Mouse (Mus musculus) telencephalon, adult 2 months (tissue): ENCODE data around the gene S100a4.

Experiments
- DNase-seq: peaks from one replicate; pipeline ENCODE4 v3.0.0-alpha.2; 2011; ENCODE audit warnings: low read depth, low spot score

S100a4 gene

DNA sequence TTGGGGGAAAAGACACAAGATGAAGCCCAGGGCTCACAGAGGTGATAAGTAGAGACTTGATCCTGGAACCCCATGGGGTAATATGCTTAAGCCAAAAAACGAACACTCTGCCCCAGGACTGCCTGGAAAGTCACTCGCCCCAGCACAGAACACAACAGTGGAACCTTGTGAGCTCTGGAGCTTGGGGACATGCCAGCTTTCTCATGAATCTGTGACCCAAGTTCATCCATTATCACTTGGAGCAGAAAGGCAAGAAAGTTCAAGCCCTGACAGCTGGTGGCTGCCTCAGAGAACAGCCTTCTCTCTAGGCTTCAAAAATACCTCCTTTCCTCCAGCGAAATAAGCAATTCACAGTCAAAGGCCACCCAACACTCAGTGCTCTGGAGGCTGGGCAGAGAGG, 4.2 kb upstream of the S100a4 start:
- no peak for DNase-seq

DNA sequence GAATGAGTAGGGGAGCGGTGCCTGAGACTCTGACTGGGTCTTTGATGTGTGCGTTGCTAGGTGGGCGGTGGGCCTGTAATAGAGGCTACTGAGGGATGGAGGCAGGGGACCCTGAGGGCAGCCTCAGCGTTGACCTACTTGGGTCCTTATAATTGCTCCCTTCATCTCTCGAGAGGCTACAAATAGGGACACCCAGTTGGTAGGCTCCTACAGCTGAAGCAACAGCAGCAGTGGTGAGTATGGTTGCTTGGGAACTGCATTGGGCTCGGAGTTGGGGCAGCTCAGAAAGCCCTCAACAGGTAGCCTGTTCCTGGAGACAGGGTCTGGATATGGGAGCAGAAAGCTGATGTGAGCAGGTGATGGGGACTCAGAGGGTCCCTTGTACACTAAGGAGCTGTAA, 3.5 kb upstream of the S100a4 start:
- no peak for DNase-seq

DNA sequence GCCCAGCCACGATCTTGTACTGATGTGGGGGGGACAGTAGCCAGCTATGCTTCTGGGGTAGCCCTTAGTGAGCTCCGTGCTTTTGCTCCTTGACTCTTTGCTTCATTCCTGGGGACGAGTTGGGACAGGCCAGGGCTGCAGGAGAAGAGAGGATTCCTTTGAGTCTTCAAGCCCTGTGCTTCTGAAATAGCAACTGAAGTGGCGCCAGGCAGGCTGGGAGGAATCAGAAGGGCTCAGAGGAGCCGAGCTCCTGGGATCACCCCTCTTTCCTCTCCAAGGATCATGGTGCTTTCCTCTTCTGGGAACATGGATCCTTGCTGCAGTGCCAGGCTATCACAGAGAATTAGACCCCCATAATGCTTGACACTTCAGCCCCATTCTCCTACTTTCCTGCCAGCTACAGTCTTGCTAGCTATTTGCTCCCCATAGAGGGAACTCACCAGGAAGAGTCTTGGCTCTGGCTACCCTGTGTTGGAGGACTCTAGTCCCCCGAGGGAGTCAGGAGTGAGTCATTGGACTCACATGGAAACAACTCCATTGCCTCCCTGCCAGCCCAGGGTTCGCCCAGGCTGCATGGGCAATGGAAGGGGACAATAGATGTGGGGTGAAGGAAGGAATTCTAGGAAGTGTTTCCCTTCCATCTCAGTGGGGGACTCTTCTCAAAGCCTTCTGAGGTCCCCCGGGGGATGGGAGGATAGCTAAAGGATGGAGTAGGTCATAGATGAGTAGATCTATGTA, 2.9 kb upstream of the S100a4 start:
- DNase-seq: no peak

DNA sequence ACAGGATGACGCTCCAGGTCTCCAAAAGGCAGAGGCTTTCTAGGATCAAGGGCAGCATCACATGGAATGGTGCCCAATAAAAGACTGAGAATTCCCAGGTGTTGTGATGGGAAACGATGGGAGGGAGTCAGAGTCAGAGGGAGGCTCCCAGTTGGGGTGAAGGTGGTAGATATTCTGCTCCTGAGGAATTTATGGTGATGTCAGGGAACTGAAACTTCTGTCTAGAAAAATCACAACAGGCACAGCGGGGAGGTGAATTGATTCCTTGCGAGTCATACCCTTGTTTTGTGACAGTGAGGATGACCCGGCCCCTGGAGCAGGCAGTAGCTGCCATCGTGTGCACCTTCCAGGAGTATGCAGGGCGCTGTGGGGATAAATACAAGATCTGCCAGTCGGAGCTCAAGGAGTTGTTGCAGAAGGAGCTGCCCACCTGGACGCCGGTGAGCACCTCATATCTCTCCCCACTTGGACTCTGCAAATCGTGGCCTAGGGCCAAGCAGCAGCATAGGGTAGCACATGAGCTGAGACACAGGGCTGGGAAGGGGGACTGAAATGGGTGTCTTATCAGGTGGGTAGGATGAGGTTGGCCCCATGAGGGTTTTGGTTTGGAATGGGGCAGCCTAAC, 2.0 kb upstream of the S100a4 start, which contains the start of gene Gm42674:
Gm42674 (plus strand) TSS at position 419 of the 625 bp plus-strand sequence.
- no peak for DNase-seq

- no peak for DNase-seq
Observed at GRCm38 (mm10) chr3:90604416-90604815, 845 bp downstream of the S100a4 start.

- DNase-seq: no peak
Observed at GRCm38 (mm10) chr3:90605049-90605448, 1.5 kb downstream of the S100a4 start.

DNA sequence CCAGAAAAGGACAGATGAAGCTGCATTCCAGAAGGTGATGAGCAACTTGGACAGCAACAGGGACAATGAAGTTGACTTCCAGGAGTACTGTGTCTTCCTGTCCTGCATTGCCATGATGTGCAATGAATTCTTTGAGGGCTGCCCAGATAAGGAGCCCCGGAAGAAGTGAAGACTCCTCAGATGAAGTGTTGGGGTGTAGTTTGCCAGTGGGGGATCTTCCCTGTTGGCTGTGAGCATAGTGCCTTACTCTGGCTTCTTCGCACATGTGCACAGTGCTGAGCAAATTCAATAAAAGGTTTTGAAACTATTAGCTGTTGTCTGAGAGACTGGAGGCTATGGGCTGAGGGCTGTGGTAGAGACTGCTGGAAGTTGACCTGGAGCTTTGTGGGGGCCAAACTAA, 2.2 kb downstream of the S100a4 start:
- DNase-seq: no peak

GRCm38 (mm10) chr3:90606185-90606584, 2.6 kb downstream of the S100a4 start:
- DNase-seq: no peak

- DNase-seq: no peak
Observed at GRCm38 (mm10) chr3:90607361-90607760, 3.8 kb downstream of the S100a4 start.

- DNase-seq: no peak
Observed at GRCm38 (mm10) chr3:90608223-90608622, 4.7 kb downstream of the S100a4 start, which contains the start of gene S100a5. Gene S100a5 (plus strand): TSS chr3:90608523.

GRCm38 (mm10) chr3:90609102-90609501, 5.5 kb downstream of the S100a4 start:
- no peak for DNase-seq

- DNase-seq: no peak
Observed at GRCm38 (mm10) chr3:90611494-90611893, 7.9 kb downstream of the S100a4 start.

DNA sequence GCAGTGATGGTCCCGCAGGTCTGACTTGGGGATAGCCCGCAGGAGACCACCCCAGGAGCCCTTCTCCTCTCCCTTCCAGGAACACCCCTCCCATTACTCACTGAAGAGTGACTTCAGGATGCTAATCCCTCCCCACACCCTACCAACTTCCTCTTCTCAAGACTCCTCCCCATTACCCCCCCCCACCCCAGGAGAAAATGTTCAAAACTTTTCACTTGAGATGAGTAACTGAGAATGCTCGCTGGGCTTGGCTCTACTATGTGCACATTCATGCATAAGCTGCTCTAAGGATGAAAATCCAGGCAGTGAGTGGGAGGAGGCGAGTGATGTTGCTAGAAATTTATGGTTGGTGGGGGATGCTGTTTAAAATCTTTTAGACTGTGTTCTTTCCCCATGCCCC, 8.5 kb downstream of the S100a4 start:
- no peak for DNase-seq

DNA sequence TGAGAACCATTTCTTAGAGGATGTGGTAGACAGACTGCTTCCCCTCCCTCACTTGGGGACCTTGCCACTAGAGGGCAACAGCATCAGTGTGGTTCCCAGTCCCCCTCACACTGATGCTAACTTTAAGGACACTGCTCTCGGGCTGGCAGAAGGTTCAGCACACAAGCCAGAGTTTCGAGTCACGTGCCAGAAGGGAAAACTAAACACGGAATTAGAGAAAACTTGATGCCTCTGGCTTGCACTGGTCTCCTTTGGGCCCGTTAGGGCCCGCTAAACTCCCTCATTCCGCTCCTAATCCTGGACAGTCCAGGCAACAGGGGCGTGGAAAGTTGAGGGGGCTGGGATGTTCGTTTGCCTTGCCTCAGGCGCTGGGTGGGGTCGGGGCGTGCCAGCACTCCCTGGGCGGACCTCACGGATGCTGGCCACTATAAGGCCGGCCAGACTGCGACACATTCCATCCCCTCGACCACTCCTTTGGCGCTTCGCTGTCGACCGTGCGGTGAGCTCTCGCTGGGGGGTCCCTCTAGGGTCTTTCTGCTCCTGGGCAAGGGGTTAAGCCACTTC, 9.2 kb downstream of the S100a4 start, which contains the start of gene S100a6:
S100a6 (plus strand) TSS at position 155 of the 564 bp plus-strand sequence.
- DNase-seq: no peak

DNA sequence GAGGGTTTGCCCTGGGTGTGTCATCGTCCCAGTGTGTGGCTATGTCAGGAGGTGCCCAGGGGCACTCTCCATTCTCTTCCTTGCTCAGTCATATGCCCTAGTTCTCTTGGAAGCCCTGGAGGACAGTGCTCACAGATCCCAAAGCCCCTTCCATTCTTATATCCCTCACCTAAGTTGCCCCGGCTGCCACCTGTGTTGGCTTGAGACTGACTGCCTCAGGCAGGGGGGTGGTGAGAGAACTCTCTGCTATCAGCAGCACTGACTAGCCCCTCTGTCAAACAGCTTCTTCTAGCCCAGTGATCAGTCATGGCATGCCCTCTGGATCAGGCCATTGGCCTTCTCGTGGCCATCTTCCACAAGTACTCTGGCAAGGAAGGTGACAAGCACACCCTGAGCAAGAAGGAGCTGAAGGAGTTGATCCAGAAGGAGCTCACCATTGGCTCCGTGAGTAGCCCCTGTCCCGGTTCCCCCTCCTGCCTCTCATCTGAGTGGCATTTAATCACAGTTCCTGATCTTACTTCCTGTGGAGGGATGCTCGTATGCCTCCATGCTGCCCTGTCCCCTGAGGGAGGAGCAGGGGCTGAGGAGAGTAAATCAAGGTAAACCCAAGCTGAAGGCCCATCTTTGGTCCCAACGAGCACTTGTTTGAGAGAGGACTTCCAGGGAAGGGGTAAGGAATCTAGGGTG, 10.0 kb downstream of the S100a4 start:
- no peak for DNase-seq

DNA sequence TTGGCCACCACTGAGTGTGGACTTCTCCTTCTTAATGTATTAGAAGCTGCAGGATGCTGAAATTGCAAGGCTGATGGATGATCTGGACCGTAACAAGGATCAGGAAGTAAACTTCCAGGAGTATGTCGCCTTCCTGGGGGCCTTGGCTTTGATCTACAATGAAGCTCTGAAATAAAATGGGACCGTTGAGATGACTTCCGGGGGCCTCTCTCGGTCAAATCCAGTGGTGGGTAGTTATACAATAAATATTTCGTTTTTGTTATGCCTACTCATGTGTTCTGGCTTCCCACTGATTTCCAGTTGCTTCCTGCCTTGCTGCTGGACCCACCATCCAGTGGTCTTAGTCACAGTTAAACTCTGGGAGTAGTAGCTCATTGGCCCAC, 10.6 kb downstream of the S100a4 start:
- DNase-seq: no peak

DNA sequence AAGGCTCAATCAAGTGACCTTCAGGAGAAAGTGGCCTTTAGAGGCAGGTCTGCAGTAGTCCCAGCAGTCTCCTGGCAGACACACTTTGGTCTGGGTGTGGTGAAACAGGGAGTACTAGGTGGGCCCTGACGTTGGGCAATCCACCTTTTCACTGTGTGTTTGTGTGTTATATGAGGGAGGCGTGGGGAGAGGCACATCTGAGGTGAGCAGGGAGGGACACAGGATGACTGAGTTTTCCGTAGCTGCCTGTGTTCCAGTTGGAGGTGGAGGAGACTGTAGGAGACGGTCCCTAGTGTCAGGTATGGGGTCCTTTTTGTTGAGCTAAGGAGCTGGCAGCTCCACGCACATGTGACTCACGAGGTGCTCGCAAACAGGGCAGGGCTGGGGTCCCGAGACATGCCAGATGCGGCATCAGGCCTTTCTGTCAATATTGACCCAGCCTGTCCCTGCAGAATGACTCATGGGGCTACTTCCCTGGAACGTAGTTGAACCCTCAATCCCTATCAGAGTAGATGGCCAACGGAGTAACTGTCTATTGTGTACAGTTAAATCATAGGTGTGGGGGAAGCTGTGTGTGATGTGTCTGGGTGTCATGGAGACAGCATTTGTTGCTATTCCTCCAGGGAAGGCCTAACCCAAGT, 11.2 kb downstream of the S100a4 start:
- DNase-seq: no peak

DNA sequence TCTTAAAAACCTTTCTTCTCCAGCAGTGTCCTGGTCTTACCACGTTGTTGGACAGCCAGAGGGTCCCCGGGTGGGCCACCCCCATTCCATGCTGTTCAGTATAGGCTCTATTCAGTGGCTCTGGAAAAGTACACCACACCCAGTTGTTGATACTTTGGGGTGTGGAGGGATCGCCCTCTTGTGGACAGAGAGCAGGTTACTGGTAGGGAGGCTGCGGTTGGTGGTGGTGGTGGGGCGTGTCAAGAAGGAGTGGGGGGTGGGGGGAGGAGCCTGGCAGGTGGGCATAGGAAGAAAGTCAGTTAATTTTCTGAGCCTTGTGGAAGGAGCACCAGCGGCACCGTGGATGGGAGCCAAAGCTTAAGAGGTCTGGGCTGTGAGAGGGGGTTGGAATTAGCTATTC, 11.8 kb downstream of the S100a4 start:
- DNase-seq: no peak

- DNase-seq: no peak
Observed at GRCm38 (mm10) chr3:90615911-90616310, 12.3 kb downstream of the S100a4 start.

DNA sequence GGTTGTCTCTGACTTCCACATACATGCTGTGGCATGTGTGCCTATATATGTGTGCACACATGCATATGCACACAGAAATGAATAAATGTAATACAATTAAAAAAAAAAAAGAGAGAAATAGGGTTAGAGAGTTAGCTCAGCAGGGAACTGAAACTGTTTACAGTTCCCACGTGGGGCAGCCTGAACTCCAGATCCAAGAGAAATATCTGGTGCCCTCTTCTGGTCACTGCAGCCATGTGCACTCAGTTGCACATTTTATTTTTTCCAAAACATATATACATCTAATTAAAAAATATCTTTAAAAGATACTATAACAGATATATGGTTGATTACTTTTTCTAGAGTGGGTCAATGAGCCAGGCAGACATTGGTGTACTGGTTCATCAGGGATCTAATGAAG, 14.0 kb downstream of the S100a4 start:
- DNase-seq: no peak

GRCm38 (mm10) chr3:90621552-90621951, 18.0 kb downstream of the S100a4 start:
- DNase-seq: no peak
